Mouse (Mus musculus) megakaryocyte, adult 5-6 weeks (primary cell): Measurements from ENCODE around the gene Olfr596. TPM values are rescaled to one million over a fixed set of nuclear protein-coding genes. Genes with fewer than 3 reads are reported as not detected.
"Not testable (repeated sequence)": the region's sequence is repeated elsewhere in the genome, so short reads cannot be mapped to it uniquely, and the experiment has no call there.

ENCODE experiments used
- ATAC-seq: 2 replicates; pipeline ENCODE4 v1.8.0; 2016; ENCODE audit warnings: mild to moderate bottlenecking, inconsistent platforms; ENCODE audit not compliant: poor library complexity, severe bottlenecking
- total RNA-seq, 2 experiments: library from RNA; stranded (forward) in 1 of 2; stranded (reverse) in 1 of 2; fragments of 153-499, 151-499 nt in 1 of 2; fragments of 221-1000, 200-1000 nt in 1 of 2; gene quantifications; 2 replicates each; pipeline versions ENCODE4 v1.2.3 to v1.2.4; 2015 to 2017

Gene Olfr596
- not detected in 2 replicates for total RNA-seq (2015)
- not detected in 2 replicates for total RNA-seq (2017)

- ATAC-seq = not testable (repeated sequence)
Observed at GRCm38 (mm10) chr7:103305348-103305747, at the start of gene Olfr596. Olfr596 (plus strand) TSS chr7:103305648.

GRCm38 (mm10) chr7:103316015-103316414 lies 10.6 kb downstream of the Olfr596 start, which contains the start of gene Olfr597:
Olfr597 (plus strand) TSS chr7:103316315.
- ATAC-seq = not testable (repeated sequence)

DNA sequence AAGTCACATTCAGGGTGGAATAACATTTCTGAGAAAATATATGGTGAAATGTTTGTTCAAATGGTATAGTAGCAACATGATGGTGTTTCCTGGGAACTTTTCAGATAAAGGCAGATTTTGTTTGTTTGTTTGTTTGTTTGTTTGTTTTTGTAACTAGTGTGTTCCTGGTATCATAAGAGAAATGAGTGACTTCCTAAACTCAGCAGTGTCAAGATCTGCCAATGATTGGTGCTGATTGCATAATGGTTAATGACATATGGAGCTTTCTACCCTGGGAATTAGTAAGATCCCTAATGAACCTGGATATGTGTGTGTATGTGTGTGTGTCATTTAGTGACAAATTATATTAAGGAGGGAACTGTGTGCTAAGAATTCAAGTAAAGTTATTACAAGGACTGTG lies 17.8 kb downstream of the Olfr596 start, which contains the start of gene Olfr598:
TSS of gene Olfr598 (plus strand) at position 301 of the 400 bp plus-strand sequence.
- no peak for ATAC-seq

GRCm38 (mm10) chr7:103335617-103336016 lies 30.2 kb downstream of the Olfr596 start, which contains the start of gene Olfr599:
Olfr599 (plus strand) TSS chr7:103335917.
- ATAC-seq = no peak

DNA sequence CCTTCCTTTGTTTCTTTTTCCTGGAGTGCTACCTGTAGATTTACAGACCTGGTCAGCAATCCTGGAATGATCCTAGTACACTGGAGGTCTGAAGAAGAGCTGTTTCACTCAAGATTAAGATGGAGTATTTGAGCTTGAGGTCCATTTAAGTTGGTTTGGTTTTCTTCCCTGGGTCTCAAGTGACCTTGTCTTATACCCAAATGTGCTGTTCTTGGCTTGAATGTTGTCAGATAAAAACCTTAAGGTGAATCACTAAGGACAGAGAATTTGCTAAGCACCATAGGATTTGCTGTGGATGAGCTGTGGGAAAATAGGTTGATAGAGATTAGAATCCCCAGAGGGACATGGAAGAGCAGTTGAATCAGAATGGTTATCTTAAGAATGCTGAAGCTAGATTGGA lies 44.1 kb downstream of the Olfr596 start, which contains the start of gene Olfr600:
TSS of gene Olfr600 (minus strand) at position 101 of the 400 bp plus-strand sequence.
- no peak for ATAC-seq

Other genes with a start within 250 kb of the Olfr596 start
- gene Olfr584, start 223.8 kb upstream of the Olfr596 start, total RNA-seq (2015) = not detected in 2 replicates
- not detected in 2 replicates for gene Olfr584, start 223.8 kb upstream of the Olfr596 start, total RNA-seq (2017)
- not detected in 2 replicates for gene Olfr585, start 207.9 kb upstream of the Olfr596 start, total RNA-seq (2015)
- gene Olfr585, start 207.9 kb upstream of the Olfr596 start, total RNA-seq (2017) = not detected in 2 replicates
- gene Olfr586, start 180.0 kb upstream of the Olfr596 start, total RNA-seq (2015) = not detected in 2 replicates
- not detected in 2 replicates for gene Olfr586, start 180.0 kb upstream of the Olfr596 start, total RNA-seq (2017)
- not detected in 2 replicates for gene Olfr588-ps1, start 164.8 kb upstream of the Olfr596 start, total RNA-seq (2015)
- not detected in 2 replicates for gene Olfr588-ps1, start 164.8 kb upstream of the Olfr596 start, total RNA-seq (2017)
- gene Olfr589, start 149.3 kb upstream of the Olfr596 start, total RNA-seq (2015) = not detected in 2 replicates
- gene Olfr589, start 149.3 kb upstream of the Olfr596 start, total RNA-seq (2017) = not detected in 2 replicates
- gene Olfr591, start 127.3 kb upstream of the Olfr596 start, total RNA-seq (2015) = not detected in 2 replicates
- not detected in 2 replicates for gene Olfr591, start 127.3 kb upstream of the Olfr596 start, total RNA-seq (2017)
- gene Olfr592, start 120.8 kb upstream of the Olfr596 start, total RNA-seq (2015) = not detected in 2 replicates
- gene Olfr592, start 120.8 kb upstream of the Olfr596 start, total RNA-seq (2017) = not detected in 2 replicates
- not detected in 2 replicates for gene Olfr593, start 93.8 kb upstream of the Olfr596 start, total RNA-seq (2015)
- gene Olfr593, start 93.8 kb upstream of the Olfr596 start, total RNA-seq (2017) = not detected in 2 replicates
- not detected in 2 replicates for gene Olfr594, start 88.7 kb upstream of the Olfr596 start, total RNA-seq (2015)
- not detected in 2 replicates for gene Olfr594, start 88.7 kb upstream of the Olfr596 start, total RNA-seq (2017)
- gene Usp17ld, start 53.1 kb upstream of the Olfr596 start, total RNA-seq (2015) = not detected in 2 replicates
- not detected in 2 replicates for gene Usp17ld, start 53.1 kb upstream of the Olfr596 start, total RNA-seq (2017)
- gene Olfr597, start 10.7 kb downstream of the Olfr596 start, total RNA-seq (2015) = not detected in 2 replicates
- gene Olfr597, start 10.7 kb downstream of the Olfr596 start, total RNA-seq (2017) = not detected in 2 replicates
- not detected in 2 replicates for gene Olfr598, start 17.9 kb downstream of the Olfr596 start, total RNA-seq (2015)
- not detected in 2 replicates for gene Olfr598, start 17.9 kb downstream of the Olfr596 start, total RNA-seq (2017)
- not detected in 2 replicates for gene Olfr599, start 30.3 kb downstream of the Olfr596 start, total RNA-seq (2015)
- not detected in 2 replicates for gene Olfr599, start 30.3 kb downstream of the Olfr596 start, total RNA-seq (2017)
- not detected in 2 replicates for gene Olfr600, start 44.0 kb downstream of the Olfr596 start, total RNA-seq (2015)
- not detected in 2 replicates for gene Olfr600, start 44.0 kb downstream of the Olfr596 start, total RNA-seq (2017)
- gene Olfr601, start 57.0 kb downstream of the Olfr596 start, total RNA-seq (2015) = not detected in 2 replicates
- gene Olfr601, start 57.0 kb downstream of the Olfr596 start, total RNA-seq (2017) = not detected in 2 replicates
- not detected in 2 replicates for gene Olfr603, start 80.5 kb downstream of the Olfr596 start, total RNA-seq (2015)
- gene Olfr603, start 80.5 kb downstream of the Olfr596 start, total RNA-seq (2017) = not detected in 2 replicates
- not detected in 2 replicates for gene Usp17lc, start 109.4 kb downstream of the Olfr596 start, total RNA-seq (2015)
- not detected in 2 replicates for gene Usp17lc, start 109.4 kb downstream of the Olfr596 start, total RNA-seq (2017)
- not detected in 2 replicates for gene Olfr605, start 139.8 kb downstream of the Olfr596 start, total RNA-seq (2015)
- not detected in 2 replicates for gene Olfr605, start 139.8 kb downstream of the Olfr596 start, total RNA-seq (2017)
- gene Olfr606, start 143.4 kb downstream of the Olfr596 start, total RNA-seq (2015) = not detected in 2 replicates
- gene Olfr606, start 143.4 kb downstream of the Olfr596 start, total RNA-seq (2017) = not detected in 2 replicates
- gene Olfr607, start 158.5 kb downstream of the Olfr596 start, total RNA-seq (2015) = not detected in 2 replicates
- gene Olfr607, start 158.5 kb downstream of the Olfr596 start, total RNA-seq (2017) = not detected in 2 replicates
- gene Olfr608, start 164.2 kb downstream of the Olfr596 start, total RNA-seq (2015) = not detected in 2 replicates
- gene Olfr608, start 164.2 kb downstream of the Olfr596 start, total RNA-seq (2017) = not detected in 2 replicates
- gene Olfr609, start 192.4 kb downstream of the Olfr596 start, total RNA-seq (2015) = not detected in 2 replicates
- not detected in 2 replicates for gene Olfr609, start 192.4 kb downstream of the Olfr596 start, total RNA-seq (2017)
- gene Olfr610, start 206.5 kb downstream of the Olfr596 start, total RNA-seq (2015) = not detected in 2 replicates
- not detected in 2 replicates for gene Olfr610, start 206.5 kb downstream of the Olfr596 start, total RNA-seq (2017)
- not detected in 2 replicates for gene Olfr611, start 215.2 kb downstream of the Olfr596 start, total RNA-seq (2015)
- gene Olfr611, start 215.2 kb downstream of the Olfr596 start, total RNA-seq (2017) = not detected in 2 replicates
- not detected in 2 replicates for gene Olfr612, start 237.1 kb downstream of the Olfr596 start, total RNA-seq (2015)
- gene Olfr612, start 237.1 kb downstream of the Olfr596 start, total RNA-seq (2017) = not detected in 2 replicates
- gene Olfr613, start 242.4 kb downstream of the Olfr596 start, total RNA-seq (2015) = not detected in 2 replicates
- not detected in 2 replicates for gene Olfr613, start 242.4 kb downstream of the Olfr596 start, total RNA-seq (2017)